Comparison of ENCODE assay signal across 17 mouse cellular contexts in the genomic region with DNA sequence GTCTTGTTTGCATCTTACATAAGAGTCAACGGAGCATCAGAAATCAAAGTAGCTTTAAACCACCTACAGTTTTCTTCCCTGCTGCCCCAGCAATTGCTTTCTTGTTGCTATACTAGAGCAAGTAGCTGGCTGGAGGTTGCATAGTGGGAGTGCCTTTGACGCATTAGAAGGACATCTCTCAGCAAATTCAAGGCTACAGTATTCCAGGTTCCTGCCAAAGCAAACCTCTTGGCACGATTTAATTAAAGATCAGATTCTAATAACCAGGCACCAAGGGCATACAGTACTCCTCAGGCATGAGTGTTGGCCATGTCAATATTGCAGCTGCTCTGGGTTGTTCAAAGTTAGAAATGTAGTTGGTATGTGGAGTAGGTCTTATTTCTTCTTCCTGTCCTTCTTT.
A peak's percentile ranks its signal among the peaks of the same experiment; 100 is the strongest.
DNase-seq lines count a peak whose midpoint lies in the region; TF ChIP-seq lines count a peak whose summit lies in the region.
"Had no signal": no experiment of that assay in that cellular context is flagged by ENCODE, and none has a peak within 500 bp of the region (broad histone marks: within the 10 kb centered on the region; RNA-seq: fewer than 3 reads in every experiment).

No protein-coding gene starts in this region.

- H3K27ac ChIP-seq in left cerebral cortex, adult 2 months, result peak overlapping the region; percentile 53; the same call in 1 of the 2 replicates
- H3K27ac ChIP-seq in cerebellum, adult 2 months (ENCODE audit: insufficient read depth, low read length), result no peak overlapping the region
- H3K27ac ChIP-seq: forebrain, embryonic 13.5 days; heart, adult 2 months; limb, embryonic 13.5 days; liver, embryonic 14.5 days; macrophage; midbrain, embryonic 10.5 days had no signal

- intact Hi-C loops in left cerebral cortex, adult 2 months (cut with DNase I), result no loop called here
- intact Hi-C loops in left cerebral cortex, postnatal 14 days (cut with DNase I), result no loop called here

- H3K4me3 ChIP-seq in left cerebral cortex, adult 2 months, result no peak overlapping the region
- H3K4me3 ChIP-seq in lung, adult 2 months (replicated peaks; ENCODE audit: extremely low read depth, low read depth, low read length), result no peak overlapping the region
- no peak overlapping the region for H3K4me3 ChIP-seq in cerebellum, adult 2 months (replicated peaks; ENCODE audit: insufficient read depth, low read depth, low read length)
- H3K4me3 ChIP-seq: forebrain, embryonic 13.5 days; heart, adult 2 months; limb, embryonic 13.5 days; midbrain, embryonic 10.5 days had no signal

- 68% methylated on average over 3 of the region's 3 CpGs for WGBS in lung, adult 2 months
- WGBS in cerebellum, adult 2 months, result 19% methylated on average over 3 of the region's 3 CpGs

- TF ChIP-seq POLR2A in lung, adult 2 months (IDR thresholded peaks at IDR 0.05; ENCODE audit: borderline replicate concordance, extremely low read depth, low read depth, low read length), result no peak
- TF ChIP-seq POLR2A in cerebellum, adult 2 months (IDR thresholded peaks at IDR 0.05; ENCODE audit: borderline replicate concordance, insufficient read depth, low read length), result no peak

- no peaks in the 10 kb centered on the region for H3K27me3 ChIP-seq in cerebellum, adult 2 months (ENCODE audit: control insufficient read depth, insufficient read depth, low read length)
- H3K27me3 ChIP-seq: forebrain, embryonic 13.5 days; limb, embryonic 13.5 days had no signal

- H3K4me1 ChIP-seq in lung, adult 2 months (ENCODE audit: control insufficient read depth, insufficient read depth, low read length), result 0 out of 2 replicates have a peak, but pooled peaks cover 2% of the 10 kb centered on the region
- peaks cover 3% of the 10 kb centered on the region; the same call in 1 of the 2 replicates for H3K4me1 ChIP-seq in cerebellum, adult 2 months (ENCODE audit: control insufficient read depth, insufficient read depth, low read length)
- H3K4me1 ChIP-seq: limb, embryonic 13.5 days; midbrain, embryonic 10.5 days had no signal

- no peak for TF ChIP-seq CTCF in left cerebral cortex, adult 2 months (IDR thresholded peaks at IDR 0.05)
- TF ChIP-seq CTCF in lung, adult 2 months (IDR thresholded peaks at IDR 0.05; ENCODE audit: insufficient read depth, low read length), result no peak
- no peak for TF ChIP-seq CTCF in cerebellum, adult 2 months (IDR thresholded peaks at IDR 0.05; ENCODE audit: borderline replicate concordance, insufficient read depth, low read depth, low read length)

- no peak for DNase-seq in left cerebral cortex, adult 2 months (ENCODE audit: extremely low spot score in 1 of 2, low spot score in 2 of 2)
- no peak for DNase-seq in left cerebral cortex, postnatal 14 days (ENCODE audit: low spot score in 2 of 2)
- peak; percentile 50 for DNase-seq in brain, adult 2 months (ENCODE audit: low read depth, low spot score)
- DNase-seq in lung, adult 2 months, result peak; percentile 10
- peak; percentile 87 for DNase-seq in skeletal muscle tissue, adult 2 months (ENCODE audit: low read depth, low spot score)
- DNase-seq in cerebellum, adult 2 months, result no peak
- DNase-seq in urinary bladder, postnatal 4 days (ENCODE audit: low spot score in 2 of 2), result no peak
- DNase-seq: cerebellum, adult 8-10 months; heart, adult 2 months; right cerebral cortex, adult 18-20 months; spleen, adult 18-20 months; thymus, adult 2 months had no signal

Comparison
In these comparisons a context has a peak if more than half of its experiments do, and no peak if none do; other contexts are left out.
1. DNase-seq: peak in brain, adult 2 months (single experiment), lung, adult 2 months (single experiment) and skeletal muscle tissue, adult 2 months (single experiment); none in left cerebral cortex, adult 2 months (0 of 2), left cerebral cortex, postnatal 14 days (0 of 2), cerebellum, adult 2 months (0 of 2) and urinary bladder, postnatal 4 days (0 of 2).